Mouse (Mus musculus): Measurements from ENCODE around the gene Slc25a15.
A peak's percentile ranks its signal among the peaks of the same experiment; 100 is the strongest.

Slc25a15 gene

DNA sequence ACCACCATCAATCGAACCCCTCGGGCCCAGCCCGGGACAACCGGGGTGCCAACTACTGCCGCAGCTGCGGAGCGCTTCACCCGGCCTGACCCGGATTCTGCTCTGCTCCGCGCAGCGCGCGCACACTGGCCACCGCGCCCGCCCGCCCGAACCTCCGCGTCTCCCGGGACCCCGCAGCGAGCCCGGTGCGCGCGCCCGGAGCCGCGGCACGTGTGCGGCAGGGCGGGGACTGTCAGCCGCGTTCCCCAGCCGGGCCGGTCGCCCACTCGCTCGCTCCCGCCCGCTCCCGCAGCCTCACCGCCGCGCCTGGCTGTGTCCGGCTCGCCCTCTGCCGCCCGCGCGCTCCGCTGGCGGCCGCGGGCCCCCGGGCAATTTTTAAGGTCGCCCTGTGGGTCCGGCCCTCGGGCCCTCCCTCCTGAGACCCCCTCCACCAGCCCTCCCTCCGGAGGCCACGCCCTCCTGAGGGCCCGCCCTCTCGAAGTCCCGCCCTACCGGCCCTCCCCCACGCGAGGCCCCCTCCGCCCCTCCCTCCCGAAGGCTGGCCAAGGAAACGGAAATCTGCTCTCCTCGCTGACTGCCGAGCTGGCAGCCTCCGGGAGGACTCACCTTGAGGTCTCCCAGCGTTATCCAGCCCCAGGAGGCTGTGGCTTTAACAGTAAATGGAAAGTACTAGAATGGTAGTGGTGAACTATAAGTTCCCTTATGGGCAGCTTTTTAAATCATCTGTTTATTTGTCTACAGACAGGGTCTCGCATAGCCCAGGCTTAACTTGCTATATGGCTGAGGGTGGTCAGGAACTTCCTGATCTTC, at the start of gene Slc25a15:
Slc25a15 (minus strand) TSS at position 456 of the 810 bp plus-strand sequence.
- DNase-seq (ENCODE audit: low spot score) = peak; percentile 91

GRCm38 (mm10) chr8:22411971-22412370, 13.6 kb upstream of the Slc25a15 start:
- peak; percentile 11 for DNase-seq (ENCODE audit: low spot score)

GRCm38 (mm10) chr8:22411282-22411702, 12.9 kb upstream of the Slc25a15 start, which contains the start of gene Mrps31:
TSS of gene Mrps31 (plus strand) at chr8:22411361.
- DNase-seq (ENCODE audit: low spot score) = peak; percentile 94

DNA sequence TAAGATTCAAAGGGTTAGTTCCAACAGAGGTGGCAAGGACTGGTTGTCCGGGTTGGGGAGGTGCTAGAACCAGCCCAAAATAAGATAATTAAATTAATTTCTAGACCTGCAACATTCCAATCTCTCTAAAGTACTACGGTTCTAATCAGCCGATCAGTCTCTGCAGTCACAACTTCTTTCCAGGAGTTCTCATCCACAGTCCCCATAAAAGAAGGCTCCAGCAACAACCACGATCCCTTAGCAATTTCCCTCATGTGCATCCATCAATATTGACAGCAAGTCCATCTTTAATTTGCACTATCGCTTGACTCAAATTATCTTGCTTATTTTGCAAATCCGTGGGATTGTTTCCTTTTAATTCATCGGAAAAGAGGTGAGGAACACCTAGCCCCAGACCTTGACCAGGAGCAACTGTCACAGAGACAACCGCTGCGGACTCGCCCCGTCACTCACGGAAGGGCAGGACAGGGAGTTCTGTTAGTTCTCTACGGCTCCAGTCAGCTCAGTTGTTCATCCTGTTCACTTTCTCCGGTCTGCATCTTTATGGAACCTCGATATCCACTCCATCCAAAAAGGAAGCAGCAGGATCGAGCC, 12.4 kb upstream of the Slc25a15 start:
- no peak for DNase-seq (ENCODE audit: low spot score)

DNA sequence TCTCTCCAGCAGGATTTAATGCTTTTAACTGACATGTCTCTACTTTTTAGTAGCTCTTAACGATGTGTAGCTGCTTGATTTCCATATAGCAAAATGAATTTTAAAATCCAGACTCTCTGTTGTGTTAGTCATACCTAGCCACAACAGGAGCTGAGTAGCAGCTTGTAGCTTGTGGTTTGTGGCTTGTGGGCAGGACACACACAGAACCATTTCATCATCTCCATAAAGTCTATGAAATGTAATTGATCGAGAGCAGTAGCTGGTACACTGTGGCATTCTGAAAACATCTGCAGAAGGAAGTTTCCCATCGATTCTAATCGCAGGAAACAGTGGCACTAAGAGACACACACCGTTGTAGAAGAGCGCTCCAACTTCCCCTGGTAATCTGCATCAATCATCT, 7.3 kb upstream of the Slc25a15 start:
- no peak for DNase-seq (ENCODE audit: low spot score)

DNA sequence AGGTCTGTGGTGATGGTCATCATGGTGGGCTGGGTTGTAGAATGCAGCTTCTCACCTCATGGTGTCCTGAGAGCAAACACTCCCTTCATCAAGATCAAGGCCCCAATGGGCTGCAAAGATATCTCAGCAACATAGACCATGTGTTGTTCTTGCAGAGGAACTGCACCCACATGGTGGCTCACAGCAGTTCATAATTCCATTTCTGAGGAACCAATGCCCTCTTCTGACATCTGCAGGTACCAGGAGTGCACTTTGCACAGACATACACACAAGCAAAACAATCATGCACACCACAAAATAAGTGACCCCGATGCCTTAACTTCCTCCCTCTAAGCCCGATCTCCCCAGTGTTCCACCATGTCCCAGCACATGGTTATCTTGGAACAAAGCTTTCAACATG, 4.8 kb upstream of the Slc25a15 start:
- DNase-seq (ENCODE audit: low spot score) = no peak

DNA sequence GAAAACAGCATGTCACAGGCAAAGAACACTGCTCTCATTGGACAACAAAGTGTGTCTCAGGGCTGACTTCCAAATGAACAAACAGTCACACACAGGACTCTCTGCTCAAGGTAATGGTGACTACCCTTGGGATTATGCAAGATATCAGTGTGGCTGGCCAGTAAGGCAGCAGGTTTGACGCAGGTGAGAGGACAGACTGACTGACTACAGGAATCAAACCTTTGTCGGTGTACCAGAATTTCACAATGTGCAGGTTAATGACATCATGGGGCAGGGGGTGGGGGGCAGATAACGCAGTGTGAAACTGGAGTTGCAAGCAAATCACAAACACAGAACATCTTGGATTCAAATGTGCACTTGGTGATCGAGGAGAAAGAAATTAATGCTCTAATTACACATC, 2.2 kb upstream of the Slc25a15 start:
- DNase-seq (ENCODE audit: low spot score) = no peak

GRCm38 (mm10) chr8:22399285-22399880, 986 bp upstream of the Slc25a15 start:
- no peak for DNase-seq (ENCODE audit: low spot score)

- DNase-seq (ENCODE audit: low spot score) = no peak
Observed at GRCm38 (mm10) chr8:22397811-22398141, 621 bp downstream of the Slc25a15 start.

DNA sequence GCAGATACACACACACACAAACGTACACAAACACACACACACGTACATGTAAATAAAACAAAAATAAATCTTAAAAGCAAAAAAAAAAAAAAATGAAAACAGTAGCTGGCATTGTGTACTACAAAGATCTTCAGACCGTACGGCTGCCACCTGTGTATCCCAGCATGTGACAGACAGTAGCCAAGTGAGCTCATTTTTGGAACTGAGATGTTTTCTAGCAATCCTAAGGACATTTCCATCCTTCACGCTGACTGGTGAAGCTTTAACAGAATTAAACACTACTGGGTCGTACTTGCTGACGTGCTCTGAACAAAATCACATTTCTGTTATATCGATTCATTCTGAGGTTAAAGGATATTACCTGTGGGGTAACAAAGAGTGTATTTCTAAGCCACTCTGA, 3.1 kb downstream of the Slc25a15 start:
- DNase-seq (ENCODE audit: low spot score) = no peak

DNA sequence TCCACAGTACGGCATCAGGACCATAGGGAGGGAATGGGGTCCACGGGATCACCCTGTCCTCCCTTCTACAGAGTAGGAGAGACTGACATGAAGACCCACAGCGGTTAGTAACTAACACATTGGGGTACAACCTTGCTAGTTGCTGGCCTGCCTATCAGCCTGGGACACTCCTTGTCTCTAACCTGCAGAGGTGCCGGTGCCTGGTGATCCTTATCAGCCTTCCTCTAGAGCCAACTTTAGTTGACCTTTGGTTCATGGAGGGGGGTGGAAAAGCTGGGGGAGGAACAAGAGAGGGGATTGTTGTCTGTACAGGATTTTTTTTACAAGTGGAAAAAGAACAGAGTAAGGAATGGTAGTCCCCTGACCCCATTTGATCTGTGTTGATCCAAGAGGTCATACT, 3.9 kb downstream of the Slc25a15 start:
- DNase-seq (ENCODE audit: low spot score) = no peak

GRCm38 (mm10) chr8:22390766-22391463, 7.5 kb downstream of the Slc25a15 start:
- no peak for DNase-seq (ENCODE audit: low spot score)

GRCm38 (mm10) chr8:22389874-22390273, 8.5 kb downstream of the Slc25a15 start:
- no peak for DNase-seq (ENCODE audit: low spot score)

GRCm38 (mm10) chr8:22385158-22385557, 13.2 kb downstream of the Slc25a15 start:
- no peak for DNase-seq (ENCODE audit: low spot score)

GRCm38 (mm10) chr8:22382824-22383595, 15.4 kb downstream of the Slc25a15 start:
- peak; percentile 15 for DNase-seq (ENCODE audit: low spot score)

DNA sequence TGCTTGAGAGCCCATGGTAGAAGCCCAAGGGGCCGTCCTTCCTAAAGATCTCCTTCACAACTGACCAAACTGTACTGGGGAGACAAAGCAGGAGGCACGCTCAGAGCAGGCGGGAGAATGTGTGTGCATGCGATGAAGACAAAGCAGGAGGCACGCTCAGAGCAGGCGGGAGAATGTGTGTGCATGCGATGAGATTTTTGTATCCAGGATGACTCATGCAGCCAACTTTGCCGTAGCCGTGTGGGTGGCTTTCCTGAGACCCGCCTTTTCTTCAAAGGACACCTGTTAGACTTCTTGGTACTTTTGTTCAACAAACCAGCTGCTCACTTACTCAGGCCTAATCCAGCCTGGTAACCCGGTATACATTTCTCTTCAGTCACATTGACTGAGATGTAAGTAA, 17.5 kb downstream of the Slc25a15 start:
- DNase-seq (ENCODE audit: low spot score) = no peak

DNA sequence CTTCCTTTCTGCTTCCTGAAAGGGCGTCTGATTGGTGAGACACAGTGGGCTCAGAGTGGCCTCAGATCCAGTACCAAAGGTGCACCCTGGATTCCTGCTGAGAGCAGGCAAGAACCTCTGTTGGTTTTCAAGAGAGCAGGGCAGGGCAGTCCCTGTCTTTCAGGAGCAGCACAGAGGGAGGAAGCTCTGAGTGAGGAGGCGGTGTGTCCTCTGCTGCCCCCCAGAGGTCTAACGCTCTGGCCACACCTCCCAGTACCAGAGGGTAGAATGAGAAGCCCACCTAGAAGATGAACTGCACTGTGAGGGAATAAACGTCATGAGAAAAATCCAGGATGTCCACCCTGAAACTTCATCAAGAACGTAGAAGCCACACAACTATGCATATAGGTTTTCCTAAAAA, 21.5 kb downstream of the Slc25a15 start:
- DNase-seq (ENCODE audit: low spot score) = peak; percentile 74

GRCm38 (mm10) chr8:22376311-22376710, 22.1 kb downstream of the Slc25a15 start:
- no peak for DNase-seq (ENCODE audit: low spot score)

- DNase-seq (ENCODE audit: low spot score) = no peak
Observed at GRCm38 (mm10) chr8:22359882-22360281, 38.5 kb downstream of the Slc25a15 start.

DNA sequence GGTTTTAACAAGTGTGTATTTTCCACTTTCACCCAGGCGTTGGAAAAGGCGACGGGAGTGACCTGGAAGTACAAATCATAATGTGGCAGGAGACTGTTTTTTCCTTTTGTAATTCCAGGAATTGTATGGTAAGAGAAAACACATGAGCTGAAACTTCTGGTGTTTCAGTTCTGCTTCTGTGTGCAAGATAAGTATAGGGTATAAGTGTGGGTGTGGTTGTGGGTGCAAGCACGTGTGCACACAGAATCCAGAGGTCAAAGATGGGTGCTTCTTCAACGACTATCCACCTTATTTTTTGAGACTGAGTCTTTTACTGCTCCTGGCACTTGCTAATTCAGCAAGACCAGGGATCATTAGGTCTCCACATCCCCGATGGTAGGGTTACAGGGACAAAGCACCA, 39.0 kb downstream of the Slc25a15 start:
- DNase-seq (ENCODE audit: low spot score) = no peak

- no peak for DNase-seq (ENCODE audit: low spot score)
Observed at GRCm38 (mm10) chr8:22335426-22335825, 63.0 kb downstream of the Slc25a15 start.

All from embryo, embryonic 10.5 days (tissue).